Mouse (Mus musculus): Measurements from ENCODE around the gene Golm1. TPM values are rescaled to one million over a fixed set of nuclear protein-coding genes. Genes with fewer than 3 reads are reported as not detected.
A peak's percentile ranks its signal among the peaks of the same experiment; 100 is the strongest.

Golm1 gene
- total RNA-seq, 2 experiments from 2014 or later, result 10.4 to 13.5 TPM

- DNase-seq, result no peak
These were observed 84.9 kb downstream of the Golm1 start for GRCm38 (mm10) chr13:59590691-59591090.

GRCm38 (mm10) chr13:59589672-59590071 lies 85.9 kb downstream of the Golm1 start:
- DNase-seq, result no peak

- no peak for DNase-seq
These were observed 88.4 kb downstream of the Golm1 start for GRCm38 (mm10) chr13:59587201-59587600.

- no peak for DNase-seq
These were observed 90.0 kb downstream of the Golm1 start for GRCm38 (mm10) chr13:59585648-59586005.

- DNase-seq, result peak; percentile 99
These were observed 90.5 kb downstream of the Golm1 start, which contains the start of the genes Agtpbp1 and Naa35 for GRCm38 (mm10) chr13:59584947-59585647. TSS of gene Agtpbp1 (minus strand) at chr13:59585227. TSS of gene Naa35 (plus strand) at chr13:59585259.

Other genes starting within 250 kb of the Golm1 start
- gene Agtpbp1, start 90.6 kb downstream of the Golm1 start, total RNA-seq (2021), result 10 to 100 TPM; 29.9 to 33.6 TPM
- gene Naa35, start 90.6 kb downstream of the Golm1 start, total RNA-seq (2021), result 10 to 100 TPM; 27.7 to 34.8 TPM
- not detected for gene 4921517D22Rik, start 18.3 kb upstream of the Golm1 start, total RNA-seq (2021)
- not detected for gene Spata31d1a, start 34.5 kb upstream of the Golm1 start, total RNA-seq (2021)
- gene Spata31d1b, start 36.5 kb upstream of the Golm1 start, total RNA-seq (2021), result not detected
- gene Spata31d1d, start 55.9 kb upstream of the Golm1 start, total RNA-seq (2021), result not detected
- gene 1700014D04Rik, start 70.9 kb upstream of the Golm1 start, total RNA-seq (2021), result not detected
- 100 to 1,000 TPM in 1 of 2 experiments, 10 to 100 TPM in 1; 95.1 to 108 TPM for gene Isca1, start 94.0 kb upstream of the Golm1 start, total RNA-seq (2021)
- gene Gm49354, start 106.4 kb upstream of the Golm1 start, total RNA-seq (2021), result not detected
- gene Tut7, start 147.3 kb upstream of the Golm1 start, total RNA-seq (2021), result 10 to 100 TPM; 46.3 to 50.3 TPM